ENCODE assay signal across 8 mouse cellular contexts in the genomic region with DNA sequence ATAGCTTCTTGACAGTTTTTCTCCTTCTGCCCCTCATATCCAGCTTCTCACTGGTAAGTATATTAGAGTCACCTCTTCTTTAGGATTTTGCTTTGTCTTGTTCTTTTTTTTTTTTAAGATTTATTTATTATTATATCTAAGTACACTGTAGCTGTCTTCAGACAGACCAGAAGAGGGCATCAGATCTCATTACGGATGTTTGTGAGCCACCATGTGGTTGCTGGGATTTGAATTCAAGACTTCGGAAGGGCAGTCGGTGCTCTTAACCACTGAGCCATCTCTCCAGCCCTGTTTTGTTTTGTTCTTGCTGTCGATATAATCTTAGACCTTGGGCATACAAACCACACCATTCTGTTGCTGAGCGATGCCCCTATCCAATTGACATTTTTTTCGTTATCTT. TPM values are rescaled to one million over a fixed set of nuclear protein-coding genes. Genes with fewer than 3 reads are reported as not detected.
DNase-seq lines count a peak whose midpoint lies in the region; ATAC-seq and TF ChIP-seq lines count a peak whose summit lies in the region.
"Not testable (repeated sequence)": the region's sequence is repeated elsewhere in the genome, so short reads cannot be mapped to it uniquely, and the experiment has no call there.

A gene (minus strand): TSS at position 155 of the 400 bp plus-strand sequence.

- in situ Hi-C loops in CH12.LX (cut with MboI; ENCODE audit: low pct_ligation_motif_present, low pct_unique_long_range_greater_than_20kb, low sequenced_read_pairs), result not testable (repeated sequence)

- TF ChIP-seq EP300 in CH12.LX (IDR thresholded peaks at IDR 0.05; ENCODE audit: low read length), result not testable (repeated sequence)

- peaks cover 8 to 19% of the 10 kb centered on the region in 2 experiments for H3K36me3 ChIP-seq in CH12.LX (replicated peaks in 1 of 2; ENCODE audit: control insufficient read depth in 1 of 2, insufficient read depth in 1 of 2, low read length in 1 of 2)
- not testable (repeated sequence) for H3K36me3 ChIP-seq in forebrain, embryonic 14.5 days (ENCODE audit: control insufficient read depth, insufficient read depth, low read length); heart, embryonic 16.5 days (ENCODE audit: control insufficient read depth, insufficient read depth); stomach, embryonic 15.5 days
- H3K36me3 ChIP-seq in kidney, embryonic 15.5 days, result peaks cover 11% of the 10 kb centered on the region
- peaks cover 11% of the 10 kb centered on the region for H3K36me3 ChIP-seq in limb, embryonic 13.5 days
- H3K36me3 ChIP-seq in midbrain, embryonic 10.5 days, result peaks cover 17% of the 10 kb centered on the region

- dilution Hi-C loops in CH12.LX (cut with MboI; ENCODE audit: extremely low pct_ligation_motif_present, extremely low pct_unique_long_range_greater_than_20kb, low sequenced_read_pairs), result not testable (repeated sequence)

- peak within 1 kb of the TSS; percentile 70 to 86 (median 79) for H3K4me3 ChIP-seq in CH12.LX (replicated peaks in 1 of 3; ENCODE audit: low read depth in 2 of 3, low read length in 2 of 3, poor library complexity in 1 of 3)
- peak within 1 kb of the TSS; percentile 67 for H3K4me3 ChIP-seq in brown adipose tissue, adult 24 weeks (ENCODE audit: insufficient read depth, low read depth, low read length)
- H3K4me3 ChIP-seq in forebrain, embryonic 14.5 days (ENCODE audit: low read depth, low read length), result peak within 1 kb of the TSS; percentile 56
- peak within 1 kb of the TSS; percentile 76 for H3K4me3 ChIP-seq in heart, embryonic 16.5 days (ENCODE audit: low read length)
- H3K4me3 ChIP-seq in kidney, embryonic 15.5 days (replicated peaks), result peak within 1 kb of the TSS; percentile 56
- H3K4me3 ChIP-seq in limb, embryonic 13.5 days, result peak within 1 kb of the TSS; percentile 63
- H3K4me3 ChIP-seq in midbrain, embryonic 10.5 days, result peak within 1 kb of the TSS; percentile 69
- H3K4me3 ChIP-seq in stomach, embryonic 15.5 days (replicated peaks), result peak within 1 kb of the TSS; percentile 61

- peaks cover 0 to 18% of the 10 kb centered on the region in 2 experiments; a peak in 1 of 4 replicates for H3K4me1 ChIP-seq in CH12.LX (ENCODE audit: control insufficient read depth in 1 of 2, insufficient read depth in 2 of 2)
- H3K4me1 ChIP-seq in brown adipose tissue, adult 24 weeks (ENCODE audit: control insufficient read depth, insufficient read depth, insufficient read length, low read length); forebrain, embryonic 14.5 days (ENCODE audit: control insufficient read depth, insufficient read depth, low read length); heart, embryonic 16.5 days (ENCODE audit: control insufficient read depth, insufficient read depth, low read length); stomach, embryonic 15.5 days: not testable (repeated sequence)
- peaks cover 15% of the 10 kb centered on the region for H3K4me1 ChIP-seq in kidney, embryonic 15.5 days
- H3K4me1 ChIP-seq in limb, embryonic 13.5 days, result peaks cover 10% of the 10 kb centered on the region
- H3K4me1 ChIP-seq in midbrain, embryonic 10.5 days, result peaks cover 15% of the 10 kb centered on the region

- not testable (repeated sequence) for TF ChIP-seq POLR2A in CH12.LX (IDR thresholded peaks at IDR 0.05; ENCODE audit: low read depth, low read length)

- H3K9me3 ChIP-seq in CH12.LX (replicated peaks; ENCODE audit: low read length); forebrain, embryonic 14.5 days (replicated peaks; ENCODE audit: control insufficient read depth, low read length); heart, embryonic 16.5 days (replicated peaks; ENCODE audit: control insufficient read depth, low read length); kidney, embryonic 15.5 days (replicated peaks); limb, embryonic 13.5 days; midbrain, embryonic 10.5 days (replicated peaks); stomach, embryonic 15.5 days: not testable (repeated sequence)

- TF ChIP-seq CTCF in CH12.LX (conservative IDR thresholded peaks at IDR 0.05 in 1 of 2, IDR thresholded peaks at IDR 0.05 in 1 of 2; ENCODE audit: low read depth in 2 of 2, low read length in 2 of 2), result peak in 1 of 2 experiments; percentile 42; a peak in 2 of 4 replicates

- H3K4me2 ChIP-seq in CH12.LX (ENCODE audit: insufficient read depth, low read depth, poor library complexity, severe bottlenecking), result peak within 1 kb of the TSS; percentile 79
- peak within 1 kb of the TSS; percentile 76 for H3K4me2 ChIP-seq in forebrain, embryonic 14.5 days (ENCODE audit: low read length)
- H3K4me2 ChIP-seq in heart, embryonic 16.5 days (ENCODE audit: low read depth, low read length), result peak within 1 kb of the TSS; percentile 89
- peak within 1 kb of the TSS; percentile 66 for H3K4me2 ChIP-seq in kidney, embryonic 15.5 days
- H3K4me2 ChIP-seq in limb, embryonic 13.5 days (replicated peaks), result peak within 1 kb of the TSS; percentile 72
- H3K4me2 ChIP-seq in stomach, embryonic 15.5 days, result peak within 1 kb of the TSS; percentile 64

- not testable (repeated sequence) for ATAC-seq in forebrain, embryonic 14.5 days; heart, embryonic 16.5 days (replicated peaks; ENCODE audit: extremely low read depth, insufficient read depth, low FRiP score); kidney, embryonic 15.5 days (replicated peaks; ENCODE audit: low FRiP score); limb, embryonic 13.5 days (ENCODE audit: low FRiP score, low read depth); stomach, embryonic 15.5 days (ENCODE audit: insufficient read depth, low FRiP score, low read depth)

- whole genome bisulfite sequencing in forebrain, embryonic 14.5 days, result 39% methylated on average over 6 of the region's 6 CpGs
- WGBS in heart, embryonic 16.5 days, result 36% methylated on average over 6 of the region's 6 CpGs
- WGBS in kidney, embryonic 15.5 days, result 41% methylated on average over 6 of the region's 6 CpGs
- 41% methylated on average over 6 of the region's 6 CpGs for WGBS in limb, embryonic 13.5 days
- 39% methylated on average over 6 of the region's 6 CpGs for WGBS in midbrain, embryonic 10.5 days
- 34% methylated on average over 6 of the region's 6 CpGs for WGBS in stomach, embryonic 15.5 days

- not testable (repeated sequence) for H3K27ac ChIP-seq in CH12.LX (ENCODE audit: insufficient read depth, low read depth)
- H3K27ac ChIP-seq in brown adipose tissue, adult 24 weeks (replicated peaks; ENCODE audit: low read depth, low read length), result peak within 1 kb of the TSS; percentile 38
- peak within 1 kb of the TSS; percentile 76 for H3K27ac ChIP-seq in forebrain, embryonic 14.5 days (ENCODE audit: low read depth, low read length)
- peak within 1 kb of the TSS; percentile 92 for H3K27ac ChIP-seq in heart, embryonic 16.5 days (ENCODE audit: low read length)
- H3K27ac ChIP-seq in kidney, embryonic 15.5 days, result peak within 1 kb of the TSS; percentile 91
- peak within 1 kb of the TSS; percentile 80 for H3K27ac ChIP-seq in limb, embryonic 13.5 days
- peak within 1 kb of the TSS; percentile 84 for H3K27ac ChIP-seq in midbrain, embryonic 10.5 days (replicated peaks)
- H3K27ac ChIP-seq in stomach, embryonic 15.5 days, result peak within 1 kb of the TSS; percentile 86

- peak; percentile 29 for DNase-seq in CH12.LX (ENCODE audit: extremely low read depth)
- not testable (repeated sequence) for DNase-seq in forebrain, embryonic 14.5 days (ENCODE audit: low spot score); midbrain, embryonic 10.5 days (ENCODE audit: low spot score)

- peaks cover 12% of the 10 kb centered on the region for H3K79me2 ChIP-seq in CH12.LX (replicated peaks; ENCODE audit: control insufficient read depth, extremely low read depth, insufficient read depth, poor library complexity, severe bottlenecking)

- peak within 1 kb of the TSS; percentile 81 for H3K9ac ChIP-seq in CH12.LX (ENCODE audit: insufficient read depth, low read depth)
- H3K9ac ChIP-seq in forebrain, embryonic 14.5 days (ENCODE audit: low read length), result peak within 1 kb of the TSS; percentile 73
- peak within 1 kb of the TSS; percentile 81 for H3K9ac ChIP-seq in heart, embryonic 16.5 days (ENCODE audit: low read length)
- peak within 1 kb of the TSS; percentile 73 for H3K9ac ChIP-seq in kidney, embryonic 15.5 days
- H3K9ac ChIP-seq in limb, embryonic 13.5 days, result peak within 1 kb of the TSS; percentile 77
- peak within 1 kb of the TSS; percentile 49 for H3K9ac ChIP-seq in stomach, embryonic 15.5 days

- H3K27me3 ChIP-seq in CH12.LX (replicated peaks); forebrain, embryonic 14.5 days (replicated peaks; ENCODE audit: control insufficient read depth, insufficient read depth, low read length); heart, embryonic 16.5 days (ENCODE audit: control insufficient read depth, insufficient read depth, low read length); kidney, embryonic 15.5 days; limb, embryonic 13.5 days; midbrain, embryonic 10.5 days (ENCODE audit: low read depth, poor library complexity, severe bottlenecking); stomach, embryonic 15.5 days (replicated peaks): not testable (repeated sequence)

- peak; percentile 8; the same call in 1 of the 2 replicates for TF ChIP-seq RAD21 in CH12.LX (IDR thresholded peaks at IDR 0.05; ENCODE audit: low read depth, low read length)

TF ChIP-seq in CH12.LX, 34 proteins besides CTCF, POLR2A, EP300 and RAD21 (continues in another document):
- TF ChIP-seq SMC3 (IDR thresholded peaks at IDR 0.05; ENCODE audit: low read depth, low read length), result 0 out of 2 replicates have a peak, but pooled peaks have one; percentile 10
- TF ChIP-seq MYC (IDR thresholded peaks at IDR 0.05; ENCODE audit: low read depth, low read length), result peak; percentile 81

RNA-seq across cellular contexts. Expression of the gene that starts here (rescaled TPM):
- total RNA-seq in CH12.LX (2012; rRNA removed) (51.1 and 67.6 TPM in 2 replicates), CH12.LX (2014; rRNA removed) (101 and 106 TPM in 2 replicates)
- 56.3 and 59.1 TPM in 2 replicates for polyA plus RNA-seq in CH12.LX (2012; ENCODE audit: insufficient read length, low read depth)
- 39.6 and 66.6 TPM in 2 replicates for polyA plus RNA-seq in brown adipose tissue, adult 24 weeks (2012; ENCODE audit: insufficient read depth, insufficient read length, missing spikeins)
- polyA plus RNA-seq in forebrain, embryonic 14.5 days (2014; fragmentation: Nextera tagmentation; extraction: Ambion mirVana), result 71.8 and 81.5 TPM in 2 replicates
- polyA plus RNA-seq in heart, embryonic 16.5 days (2015; fragmentation: Nextera tagmentation; extraction: Ambion mirVana), result 44.0 and 50.6 TPM in 2 replicates
- 59.5 and 69.1 TPM in 2 replicates for polyA plus RNA-seq in kidney, embryonic 15.5 days (2015; fragmentation: Nextera tagmentation; extraction: Ambion mirVana)
- polyA plus RNA-seq in limb, embryonic 13.5 days (2015; fragmentation: Nextera tagmentation; extraction: Ambion mirVana), result 74.0 and 75.1 TPM in 2 replicates
- polyA plus RNA-seq in midbrain, embryonic 10.5 days (2016; fragmentation: Nextera tagmentation; extraction: Ambion mirVana), result 74.6 and 76.8 TPM in 2 replicates
- polyA plus RNA-seq in stomach, embryonic 15.5 days (2015; fragmentation: Nextera tagmentation; extraction: Ambion mirVana), result 68.7 and 70.1 TPM in 2 replicates
